Mouse (Mus musculus): Measurements from ENCODE around the gene Morc1. TPM values are rescaled to one million over a fixed set of nuclear protein-coding genes. Genes with fewer than 3 reads are reported as not detected.

The Morc1 gene
- polyA plus RNA-seq (2015; fragmentation: Illumina TruSeq; extraction: RNeasy Lipid Tissue Mini Kit (QIAGEN cat#74804); ENCODE audit: low read depth, low replicate concordance): not detected

DNA sequence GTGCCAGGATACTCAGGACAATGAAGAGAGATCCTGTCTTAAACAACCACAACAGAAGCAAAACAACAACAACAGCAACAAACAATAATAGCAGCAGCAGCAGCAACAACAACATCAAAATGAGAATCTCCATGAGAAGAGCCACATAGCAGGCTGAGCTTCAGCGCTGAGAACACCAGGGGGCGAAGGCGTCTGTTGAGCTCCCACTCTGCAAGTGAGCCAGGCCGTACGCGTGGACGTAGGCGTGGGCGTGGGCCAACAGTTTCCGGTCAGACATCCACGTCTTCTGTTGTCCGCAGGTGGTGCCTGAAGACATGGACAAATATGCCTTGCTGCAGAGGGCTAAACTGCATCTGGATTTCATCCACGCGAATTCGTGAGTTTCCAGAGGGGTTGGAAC, at the start of gene Morc1:
Morc1 (plus strand) TSS at position 211 of the 400 bp plus-strand sequence.

DNA sequence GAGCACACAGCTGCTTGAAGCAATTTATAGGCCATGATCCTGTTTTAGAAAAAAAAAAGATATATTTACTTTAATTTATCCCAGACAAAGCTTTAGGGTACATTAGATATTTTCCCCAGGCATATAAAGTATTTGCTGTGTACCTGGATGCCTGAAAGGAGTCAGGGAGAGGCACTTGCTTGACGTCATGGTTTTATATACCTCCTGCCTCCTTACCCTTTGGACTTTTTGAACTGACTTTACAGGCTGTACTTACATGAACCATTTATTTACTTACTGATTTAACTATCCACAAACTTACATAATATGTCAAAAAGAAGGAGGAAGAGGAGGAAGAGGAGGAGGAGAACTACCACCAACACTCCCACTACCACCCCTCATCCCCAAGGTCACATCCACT, 18.8 kb upstream of the Morc1 start, which contains the start of gene Gm5485:
Gm5485 (minus strand) TSS at position 171 of the 400 bp plus-strand sequence.

Other genes with a start within 250 kb of the Morc1 start
- not detected for gene Dppa4, start 147.5 kb upstream of the Morc1 start, polyA plus RNA-seq (2015; fragmentation: Illumina TruSeq; extraction: RNeasy Lipid Tissue Mini Kit (QIAGEN cat#74804); ENCODE audit: low read depth, low replicate concordance)
- gene Dppa2, start 127.3 kb upstream of the Morc1 start, polyA plus RNA-seq (2015; fragmentation: Illumina TruSeq; extraction: RNeasy Lipid Tissue Mini Kit (QIAGEN cat#74804); ENCODE audit: low read depth, low replicate concordance): not detected
- not detected for gene Gm5485, start 18.8 kb upstream of the Morc1 start, polyA plus RNA-seq (2015; fragmentation: Illumina TruSeq; extraction: RNeasy Lipid Tissue Mini Kit (QIAGEN cat#74804); ENCODE audit: low read depth, low replicate concordance)

All from brain, adult 10 weeks (tissue).